Mouse (Mus musculus) spleen, adult 2 months (tissue): Measurements from ENCODE around the gene P3h2. TPM values are rescaled to one million over a fixed set of nuclear protein-coding genes. Genes with fewer than 3 reads are reported as not detected.

Source experiments
- DNase-seq, 2 experiments: peaks; one replicate each; pipeline versions ENCODE4 v3.0.0 to v3.0.0-alpha.2; 2012 to 2021; ENCODE audit warnings: low spot score in 2 of 2, low read depth in 1 of 2
- H3K27ac ChIP-seq: fragments of 200-500 bp; 2 replicates; pipeline ENCODE4 v1.5.1; 2012; ENCODE audit warnings: low read length, inconsistent platforms; ENCODE audit not compliant: insufficient read depth
- H3K27me3 ChIP-seq: fragments of 200-500 bp; 2 replicates; pipeline ENCODE4 v1.6.1; 2012; ENCODE audit warnings: mild to moderate bottlenecking, moderate library complexity, low read length, inconsistent platforms; ENCODE audit not compliant: control insufficient read depth, insufficient read depth
- H3K36me3 ChIP-seq: fragments of 200-500 bp; 2 replicates; pipeline ENCODE4 v1.6.1; 2012; ENCODE audit warnings: mild to moderate bottlenecking, low read length, inconsistent platforms; ENCODE audit not compliant: control insufficient read depth, insufficient read depth
- H3K4me1 ChIP-seq: fragments of 200-500 bp; 2 replicates; pipeline ENCODE4 v1.6.1; 2011; ENCODE audit warnings: inconsistent platforms; ENCODE audit not compliant: control insufficient read depth, insufficient read depth, insufficient read length
- H3K4me3 ChIP-seq: fragments of 200-500 bp; 2 replicates; pipeline ENCODE4 v1.5.1; 2011; ENCODE audit warnings: mild to moderate bottlenecking, inconsistent platforms; ENCODE audit not compliant: insufficient read depth, insufficient read length; ENCODE audit errors: extremely low read depth
- CTCF ChIP-seq: fragments of 200-500 bp; IDR thresholded peaks from 2 replicates; pipeline ENCODE4 v1.5.1; 2011; ENCODE audit warnings: mild to moderate bottlenecking, inconsistent platforms; ENCODE audit not compliant: insufficient read depth, insufficient read length, insufficient replicate concordance; ENCODE audit errors: extremely low read depth
- POLR2A ChIP-seq: fragments of 200-500 bp; IDR thresholded peaks from 2 replicates; pipeline ENCODE4 v1.6.1; 2011; ENCODE audit warnings: low read depth, low read length, inconsistent platforms
- WGBS: fragments of 180-500 bp; shearing (Covaris S2); methylation state at CpG from one replicate; pipeline ENCODE4 v1.1.7; 2018; 5-methylcytosine and 5-hydroxymethylcytosine counted together
- polyA plus RNA-seq: library from polyadenylated mRNA; depleted of rRNA; stranded (reverse); fragments of >200 nt; gene quantifications from 2 replicates; pipeline ENCODE4 v1.2.3, GENCODE M21; 2012

P3h2 gene
- polyA plus RNA-seq, 1 experiment, result 6.1 TPM

GRCm38 (mm10) chr16:26029424-26030012 is 76.1 kb downstream of the P3h2 start:
- H3K27ac ChIP-seq, result no peak overlapping the region
- no peaks in the 10 kb centered on the region for H3K27me3 ChIP-seq
- WGBS, result 83% methylated on average over 2 of the region's 2 CpGs
- H3K4me1 ChIP-seq, result no peaks in the 10 kb centered on the region
- TF ChIP-seq POLR2A (no peak), CTCF (no peak)
- no peaks in the 10 kb centered on the region for H3K36me3 ChIP-seq
- DNase-seq, result no peak
- H3K4me3 ChIP-seq, result no peak overlapping the region

- H3K36me3 ChIP-seq, result no peaks in the 10 kb centered on the region
- no peak for TF ChIP-seq POLR2A
- TF ChIP-seq CTCF, result no peak
Observed at GRCm38 (mm10) chr16:26026416-26026815, 79.2 kb downstream of the P3h2 start.

GRCm38 (mm10) chr16:26024543-26024942 is 81.0 kb downstream of the P3h2 start:
- DNase-seq, result no peak
- Histone ChIP-seq H3K36me3 (no peaks in the 10 kb centered on the region), H3K4me1 (no peaks in the 10 kb centered on the region), H3K27ac (no peak overlapping the region), H3K27me3 (no peaks in the 10 kb centered on the region), H3K4me3 (no peak overlapping the region)
- 84% methylated on average over 5 of the region's 5 CpGs for WGBS
- no peak for TF ChIP-seq CTCF
- no peak for TF ChIP-seq POLR2A

More at GRCm38 (mm10) chr16:26026416-26026815, 79.2 kb downstream of the P3h2 start:
- Histone ChIP-seq H3K4me3 (no peak overlapping the region), H3K27ac (no peak overlapping the region), H3K27me3 (no peaks in the 10 kb centered on the region), H3K4me1 (no peaks in the 10 kb centered on the region)
- WGBS, result 88% methylated on average over 3 of the region's 3 CpGs
- DNase-seq, result no peak

GRCm38 (mm10) chr16:26023352-26023751 is 82.2 kb downstream of the P3h2 start:
- H3K4me3 ChIP-seq, result no peak overlapping the region
- H3K27ac ChIP-seq, result no peak overlapping the region
- TF ChIP-seq POLR2A (no peak), CTCF (no peak)
- no peaks in the 10 kb centered on the region for H3K36me3 ChIP-seq
- H3K27me3 ChIP-seq, result no peaks in the 10 kb centered on the region
- DNase-seq, result no peak
- WGBS, result 92% methylated on average over 4 of the region's 4 CpGs
- no peaks in the 10 kb centered on the region for H3K4me1 ChIP-seq

- H3K4me1 ChIP-seq, result no peaks in the 10 kb centered on the region
- H3K36me3 ChIP-seq, result no peaks in the 10 kb centered on the region
- H3K27me3 ChIP-seq, result no peaks in the 10 kb centered on the region
- H3K4me3 ChIP-seq, result no peak overlapping the region
- 51% methylated on average over 2 of the region's 2 CpGs for WGBS
- no peak overlapping the region for H3K27ac ChIP-seq
- DNase-seq, result no peak
- no peak for TF ChIP-seq CTCF
- no peak for TF ChIP-seq POLR2A
Observed at GRCm38 (mm10) chr16:26021759-26022158, 83.8 kb downstream of the P3h2 start.

GRCm38 (mm10) chr16:26005811-26006210 is 99.8 kb downstream of the P3h2 start:
- TF ChIP-seq CTCF, result no peak
- TF ChIP-seq POLR2A, result no peak
- no peak for DNase-seq
- WGBS, result 85% methylated on average over 3 of the region's 3 CpGs

GRCm38 (mm10) chr16:26003261-26003660 is 102.3 kb downstream of the P3h2 start:
- 86% methylated on average over 4 of the region's 4 CpGs for WGBS

More at GRCm38 (mm10) chr16:26005811-26006210, 99.8 kb downstream of the P3h2 start:
- no peaks in the 10 kb centered on the region for H3K36me3 ChIP-seq
- no peaks in the 10 kb centered on the region for H3K4me1 ChIP-seq
- no peak overlapping the region for H3K27ac ChIP-seq
- no peak overlapping the region for H3K4me3 ChIP-seq
- no peaks in the 10 kb centered on the region for H3K27me3 ChIP-seq

More at GRCm38 (mm10) chr16:26003261-26003660, 102.3 kb downstream of the P3h2 start:
- no peak for DNase-seq
- no peaks in the 10 kb centered on the region for H3K36me3 ChIP-seq
- H3K4me3 ChIP-seq, result no peak overlapping the region
- H3K27ac ChIP-seq, result no peak overlapping the region
- no peaks in the 10 kb centered on the region for H3K4me1 ChIP-seq
- no peak for TF ChIP-seq POLR2A
- TF ChIP-seq CTCF, result no peak
- no peaks in the 10 kb centered on the region for H3K27me3 ChIP-seq
